Mouse (Mus musculus): Measurements from ENCODE around the gene Haus4.

The Haus4 gene

GRCm38 (mm10) chr14:54496706-54497105 is 57.7 kb downstream of the Haus4 start:
- no peak for DNase-seq (ENCODE audit: low spot score in 2 of 2)

- peak; percentile 70 to 72 for DNase-seq (ENCODE audit: low spot score in 2 of 2)
These were observed 60.2 kb downstream of the Haus4 start for GRCm38 (mm10) chr14:54494234-54494633.

GRCm38 (mm10) chr14:54493236-54493635 is 61.2 kb downstream of the Haus4 start:
- DNase-seq (ENCODE audit: low spot score in 2 of 2), result no peak

GRCm38 (mm10) chr14:54492345-54493131 is 61.9 kb downstream of the Haus4 start:
- DNase-seq (ENCODE audit: low spot score in 2 of 2), result peak in 1 of 2 experiments; percentile 32

Measured in spleen, postnatal 36 days (tissue).